Mouse (Mus musculus) liver, embryonic 14.5 days (tissue): ENCODE measurements around the gene Specc1l.

Experiments used
- CTCF ChIP-seq: IDR thresholded peaks from 2 replicates; pipeline ENCODE4 v1.5.1; 2016; ENCODE audit warnings: antibody characterized with exemption, low read depth, control low read depth
- EP300 ChIP-seq: IDR thresholded peaks from 2 replicates; pipeline ENCODE4 v1.6.1; 2016; ENCODE audit warnings: antibody characterized with exemption, low read depth

- TF ChIP-seq CTCF (no peak), EP300 (no peak)
Measured at GRCm38 (mm10) chr10:75350564-75350963, 138.7 kb downstream of the Specc1l start.
